Mouse (Mus musculus) kidney, adult 9 months (tissue): ENCODE measurements around the gene Zdhhc14.

ENCODE experiments used
- DNase-seq: peaks from one replicate; pipeline ENCODE4 v3.0.0; 2022

Gene Zdhhc14

GRCm38 (mm10) chr17:5506553-5506952 is 14.2 kb downstream of the Zdhhc14 start:
- DNase-seq: no peak

- DNase-seq: no peak
These were observed 14.6 kb downstream of the Zdhhc14 start for GRCm38 (mm10) chr17:5506988-5507387.

GRCm38 (mm10) chr17:5508030-5508429 is 15.7 kb downstream of the Zdhhc14 start:
- no peak for DNase-seq

DNA sequence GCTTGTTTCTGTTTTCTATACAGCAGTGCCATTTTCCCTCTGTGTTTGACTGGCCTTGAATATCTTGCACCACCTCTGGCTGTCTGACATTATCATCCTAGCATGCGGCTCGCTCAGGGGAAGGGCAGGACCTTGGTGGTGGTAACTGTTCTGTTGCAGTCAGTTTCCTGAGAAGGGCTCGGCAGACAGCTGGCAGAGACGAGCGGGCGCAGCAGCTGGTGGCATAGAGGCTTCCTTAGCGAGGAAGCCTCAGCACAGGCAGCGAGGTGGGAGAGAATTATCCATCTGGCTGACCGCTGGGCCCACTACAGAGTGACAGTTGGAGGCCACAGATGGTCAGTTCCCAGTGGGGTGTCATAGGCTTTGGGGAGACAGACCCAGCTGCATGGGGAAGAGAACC is 18.2 kb downstream of the Zdhhc14 start:
- no peak for DNase-seq

GRCm38 (mm10) chr17:5511724-5512123 is 19.4 kb downstream of the Zdhhc14 start:
- no peak for DNase-seq

DNA sequence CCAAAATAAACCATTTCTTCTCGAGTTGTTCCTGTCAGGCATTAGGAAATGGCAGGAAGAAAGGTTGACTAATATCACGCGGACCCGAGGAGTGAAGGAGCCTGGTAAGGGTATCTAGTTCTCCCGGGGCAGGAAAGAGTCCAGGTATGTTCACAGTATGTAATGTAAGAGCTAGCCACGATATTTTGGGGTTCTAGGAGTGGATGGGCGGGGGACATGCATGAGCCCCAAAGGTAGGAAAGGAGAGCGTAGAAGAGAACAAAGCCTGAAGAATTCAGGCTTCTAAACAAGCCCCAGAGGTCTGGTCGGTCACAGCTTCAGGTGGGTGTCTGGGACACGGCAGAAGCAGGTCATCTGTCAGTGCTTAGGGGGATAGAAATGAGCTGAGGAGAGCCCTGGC is 27.1 kb downstream of the Zdhhc14 start:
- DNase-seq: no peak

DNA sequence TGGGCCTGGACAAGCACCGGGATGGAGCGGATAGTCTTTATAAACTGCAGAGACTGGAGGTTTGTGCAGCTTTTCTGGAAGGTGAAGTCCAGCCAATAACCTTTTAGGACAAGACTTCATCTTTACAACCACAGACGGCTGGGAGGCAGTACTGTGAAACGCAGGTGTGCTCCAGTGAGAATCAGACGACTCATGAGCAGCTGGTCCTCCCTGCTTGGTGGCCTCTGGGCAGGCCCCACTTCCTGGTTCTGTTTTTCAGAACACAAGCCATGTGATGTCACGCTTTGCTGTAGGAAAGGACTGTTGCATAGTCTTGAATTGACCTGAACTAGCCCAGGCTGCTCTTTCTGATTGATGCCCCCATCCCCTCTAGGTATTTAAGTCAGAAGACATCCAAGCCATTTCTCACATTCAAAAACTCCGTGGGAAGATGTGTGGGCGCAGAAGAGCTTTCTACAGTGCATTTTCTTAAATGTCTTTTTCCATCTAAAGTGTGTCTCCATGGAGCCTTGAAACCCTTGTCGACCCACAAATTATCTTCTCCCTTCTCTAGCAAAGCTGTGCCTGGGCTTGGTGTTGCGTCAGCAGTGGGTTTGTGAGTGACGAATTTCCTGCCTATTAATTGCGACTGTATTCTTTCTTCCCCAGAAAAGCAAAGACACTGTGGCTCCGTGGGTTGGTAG is 27.7 kb downstream of the Zdhhc14 start:
- DNase-seq: no peak

- DNase-seq: no peak
These were observed 29.2 kb downstream of the Zdhhc14 start for GRCm38 (mm10) chr17:5521532-5521931.

GRCm38 (mm10) chr17:5529552-5529951 is 37.2 kb downstream of the Zdhhc14 start:
- DNase-seq: no peak

DNA sequence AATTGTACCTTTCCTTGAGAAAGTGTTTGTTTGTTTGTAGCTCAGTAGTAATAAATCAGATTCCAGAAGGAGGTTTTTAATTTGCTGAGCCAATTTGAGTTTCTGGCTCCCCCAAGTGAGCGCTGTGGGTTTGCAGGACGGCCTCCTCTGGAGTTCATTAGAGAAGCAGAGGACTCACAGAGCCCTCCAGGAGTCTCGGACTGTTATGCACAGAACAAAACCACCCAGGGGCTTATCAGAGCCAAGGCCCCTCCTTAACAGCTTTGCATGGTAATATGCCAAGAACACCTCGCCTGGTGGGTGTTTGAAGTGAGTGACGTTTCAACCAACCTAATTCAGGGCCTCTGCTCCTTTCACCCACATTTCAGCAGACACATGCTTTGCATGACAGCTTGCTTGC is 40.5 kb downstream of the Zdhhc14 start:
- DNase-seq: no peak

DNA sequence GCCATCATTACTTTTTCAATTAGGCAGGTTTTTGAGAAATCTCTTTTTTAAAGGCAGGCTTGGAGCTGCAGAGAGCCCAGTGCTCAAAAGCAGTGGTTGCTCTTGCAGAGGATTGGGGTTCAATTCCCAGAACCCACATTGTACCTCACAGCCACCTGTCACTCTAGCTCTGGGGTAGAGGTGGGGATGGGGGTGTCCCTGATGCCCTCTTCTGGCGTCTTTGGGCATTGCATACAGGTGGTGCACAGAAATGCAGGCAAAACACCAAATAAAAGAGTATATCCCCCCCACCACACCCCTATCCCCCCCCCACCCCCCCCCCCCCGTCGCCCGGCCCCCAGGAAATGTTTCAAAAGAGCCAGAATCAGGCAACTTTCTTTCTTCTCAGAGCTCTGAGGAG is 43.0 kb downstream of the Zdhhc14 start:
- DNase-seq: no peak

DNA sequence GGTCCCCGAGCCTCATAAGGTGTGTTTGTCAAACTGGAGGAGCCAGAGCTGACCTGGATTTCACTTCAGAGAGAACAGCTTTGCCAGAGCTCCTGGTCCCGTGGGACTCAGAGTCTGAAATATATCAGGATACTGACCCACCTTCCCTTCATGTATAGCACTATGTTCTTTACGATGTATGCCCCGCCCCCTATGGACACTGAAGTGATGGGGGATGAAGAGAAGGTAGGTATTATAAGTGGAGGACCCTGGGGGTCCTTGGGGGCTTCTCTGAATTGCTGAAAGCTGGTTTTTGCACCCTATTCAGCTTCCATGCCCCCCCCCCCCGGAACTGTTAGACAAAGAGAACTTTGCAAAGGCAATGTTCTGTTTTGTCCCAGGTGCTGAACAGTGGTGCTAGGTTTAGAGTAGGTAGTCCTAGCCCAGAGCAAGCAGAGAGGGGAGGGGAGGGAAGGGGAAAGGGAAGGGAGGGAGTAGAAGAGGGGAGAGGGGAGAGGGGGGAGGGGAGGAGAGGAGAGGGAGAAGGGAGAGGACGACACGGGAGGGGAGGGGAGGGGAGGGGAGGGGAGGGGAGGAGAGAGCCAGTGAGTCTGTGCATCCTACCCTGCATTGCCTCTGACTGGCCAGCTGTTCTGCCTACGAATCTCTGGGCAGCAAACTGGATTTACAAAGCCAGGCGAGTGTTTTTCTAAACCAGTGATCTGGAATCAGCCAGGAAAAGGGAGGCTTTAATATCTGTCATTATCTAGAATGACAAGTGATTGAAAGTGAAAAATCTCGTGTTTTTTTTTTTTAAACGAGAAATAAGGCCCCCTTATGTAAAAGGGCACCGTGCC is 44.1 kb downstream of the Zdhhc14 start:
- no peak for DNase-seq

GRCm38 (mm10) chr17:5537095-5537575 is 44.8 kb downstream of the Zdhhc14 start:
- no peak for DNase-seq

DNA sequence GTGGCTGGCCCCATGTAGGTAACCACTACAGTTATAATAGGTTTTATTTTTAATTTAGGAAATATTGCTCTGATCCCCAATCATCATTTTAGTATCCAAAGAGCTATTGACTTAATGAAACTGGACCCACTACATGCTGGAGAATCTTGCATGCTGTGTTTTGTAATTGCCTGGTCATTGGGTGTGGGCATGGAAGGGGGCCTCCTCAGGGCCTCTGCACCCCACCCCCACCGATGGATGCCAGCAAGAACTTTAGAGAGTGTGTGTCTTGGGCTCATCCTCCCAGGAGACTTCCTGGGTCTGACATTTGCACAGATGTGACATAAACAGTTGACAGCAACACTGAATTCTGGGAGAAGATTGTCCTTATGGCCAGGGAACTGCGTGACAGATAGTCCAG is 49.8 kb downstream of the Zdhhc14 start:
- DNase-seq: no peak

- no peak for DNase-seq
These were observed 51.7 kb downstream of the Zdhhc14 start for GRCm38 (mm10) chr17:5544065-5544464.

DNA sequence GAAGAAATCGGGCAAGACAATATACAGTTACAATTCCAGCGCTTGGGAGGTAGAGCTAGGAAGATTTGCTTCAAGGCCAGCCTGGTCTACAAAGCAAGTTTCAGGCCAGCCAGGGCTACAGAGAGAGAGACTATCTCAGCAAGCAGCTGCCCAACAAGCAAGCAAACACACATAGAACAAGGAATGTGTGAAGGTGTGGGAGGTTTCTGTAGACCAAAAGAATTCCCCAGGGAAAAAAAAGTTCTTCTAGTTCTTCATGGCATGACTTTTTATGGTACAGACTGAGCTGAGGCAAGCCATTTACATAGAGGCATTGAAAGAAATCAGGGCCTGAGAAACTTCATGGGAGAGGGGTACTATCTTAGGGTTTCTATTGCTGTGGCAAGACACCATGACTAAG is 52.7 kb downstream of the Zdhhc14 start:
- no peak for DNase-seq

DNA sequence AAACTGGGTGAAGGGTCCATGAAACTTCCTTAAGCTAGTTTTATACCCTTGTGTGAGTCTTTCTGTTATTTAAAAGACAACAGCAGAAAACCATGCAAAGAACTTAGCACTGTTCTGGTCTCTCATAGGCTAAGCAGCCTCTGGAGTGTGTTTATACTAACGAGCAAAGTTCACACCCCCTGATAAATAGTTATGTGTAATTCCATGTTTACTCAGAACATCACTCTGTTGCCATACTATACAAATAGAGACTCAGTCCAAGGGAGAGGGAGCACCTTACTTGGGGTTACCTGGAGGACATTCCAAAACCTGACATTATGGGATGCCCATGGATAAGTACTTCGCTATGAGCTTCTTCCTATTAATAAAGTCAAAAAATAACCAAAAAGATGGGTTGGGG is 56.2 kb downstream of the Zdhhc14 start:
- DNase-seq: no peak

- no peak for DNase-seq
These were observed 57.1 kb downstream of the Zdhhc14 start for GRCm38 (mm10) chr17:5549460-5549859.

DNA sequence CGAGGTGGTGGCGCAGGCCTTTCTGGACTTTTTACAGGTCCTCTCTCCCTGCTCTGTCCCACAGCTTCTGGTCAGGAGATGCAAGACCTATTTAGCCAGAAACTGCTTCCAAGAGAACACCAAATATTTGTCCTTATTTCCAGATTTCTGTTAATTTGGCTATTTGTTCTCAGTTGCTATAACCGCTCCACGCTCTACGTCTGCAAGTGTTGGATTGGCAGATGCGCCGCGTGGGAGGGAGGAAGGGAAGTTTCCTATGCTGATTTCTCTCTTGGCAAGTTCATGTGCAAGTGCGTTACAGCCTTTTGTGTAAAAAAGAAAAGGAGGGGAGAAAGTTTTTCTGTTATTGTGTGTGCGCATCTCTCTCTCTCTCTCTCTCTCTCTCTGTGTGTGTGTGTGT is 58.1 kb downstream of the Zdhhc14 start:
- DNase-seq: no peak

- no peak for DNase-seq
These were observed 58.8 kb downstream of the Zdhhc14 start for GRCm38 (mm10) chr17:5551136-5551535.

- peak; percentile 42 for DNase-seq
These were observed 59.8 kb downstream of the Zdhhc14 start for GRCm38 (mm10) chr17:5552036-5552760.

GRCm38 (mm10) chr17:5553556-5553955 is 61.2 kb downstream of the Zdhhc14 start:
- DNase-seq: no peak

GRCm38 (mm10) chr17:5554573-5554972 is 62.2 kb downstream of the Zdhhc14 start:
- DNase-seq: no peak

GRCm38 (mm10) chr17:5556568-5556967 is 64.2 kb downstream of the Zdhhc14 start:
- no peak for DNase-seq
